Mouse (Mus musculus) gonadal fat pad, adult 2 months (tissue): Measurements from ENCODE around the gene Med17. TPM values are rescaled to one million over a fixed set of nuclear protein-coding genes. Genes with fewer than 3 reads are reported as not detected.

ENCODE experiments used
- DNase-seq: peaks from one replicate; pipeline ENCODE4 v3.0.0-alpha.2; 2012; ENCODE audit warnings: low read depth
- polyA plus RNA-seq: library from polyadenylated mRNA; depleted of rRNA; stranded (reverse); fragments of >200 nt; gene quantifications from 2 replicates; pipeline ENCODE4 v1.2.3, GENCODE M21; 2012; rRNA removed

Gene Med17
- polyA plus RNA-seq, 1 experiment, result 26.6 TPM

- DNase-seq, result no peak
Observed at GRCm38 (mm10) chr9:15237516-15238296, 42.0 kb downstream of the Med17 start.

GRCm38 (mm10) chr9:15235986-15236385, 43.7 kb downstream of the Med17 start:
- no peak for DNase-seq

- no peak for DNase-seq
Observed at GRCm38 (mm10) chr9:15233604-15234003, 46.1 kb downstream of the Med17 start.

DNA sequence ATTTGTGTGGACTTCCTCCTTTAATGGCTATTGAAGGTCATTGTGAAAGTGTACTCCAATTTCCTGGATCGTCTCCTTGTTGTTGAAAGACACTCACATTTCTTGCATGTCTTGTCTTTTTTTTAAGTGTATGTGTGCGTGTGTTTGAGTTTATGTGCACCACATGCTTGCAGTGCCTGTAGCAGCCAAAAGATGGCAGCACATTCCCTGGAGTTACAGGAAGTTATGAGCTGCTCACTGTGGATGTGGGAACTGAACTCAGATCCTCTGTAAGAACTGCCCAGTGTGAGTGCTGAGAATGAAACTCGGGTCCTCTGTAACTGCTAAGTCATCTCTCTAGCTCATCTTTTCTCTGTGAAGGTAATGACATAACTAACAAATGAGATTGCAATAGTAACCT, 47.3 kb downstream of the Med17 start:
- no peak for DNase-seq

- DNase-seq, result no peak
Observed at GRCm38 (mm10) chr9:15224912-15225311, 54.8 kb downstream of the Med17 start.

- DNase-seq, result no peak
Observed at GRCm38 (mm10) chr9:15213695-15214094, 66.0 kb downstream of the Med17 start.

- no peak for DNase-seq
Observed at GRCm38 (mm10) chr9:15211876-15212275, 67.9 kb downstream of the Med17 start.

Other genes with a start within 250 kb of the Med17 start
- 5.0 and 5.8 TPM in 2 replicates for gene Panx1, start 234.5 kb downstream of the Med17 start, polyA plus RNA-seq
- 0.20 and 2.8 TPM in 2 replicates for gene Hephl1, start 167.8 kb downstream of the Med17 start, polyA plus RNA-seq
- gene Vstm5, start 40.9 kb downstream of the Med17 start, polyA plus RNA-seq, result 5.1 and 5.9 TPM in 2 replicates
- 10.8 and 11.5 TPM in 2 replicates for gene Taf1d, start 26.3 kb upstream of the Med17 start, polyA plus RNA-seq
- gene 4931406C07Rik, start 26.5 kb upstream of the Med17 start, polyA plus RNA-seq, result 30.8 and 46.6 TPM in 2 replicates
- 4.5 and 5.5 TPM in 2 replicates for gene Cep295, start 77.9 kb upstream of the Med17 start, polyA plus RNA-seq
- 21.3 and 32.3 TPM in 2 replicates for gene Smco4, start 213.5 kb upstream of the Med17 start, polyA plus RNA-seq